Mouse (Mus musculus): ENCODE results near the gene Ltbp3.

- TF ChIP-seq CTCF (IDR thresholded peaks at IDR 0.05; ENCODE audit: insufficient read depth, low read length) = no peak
- no peak for TF ChIP-seq POLR2A (IDR thresholded peaks at IDR 0.05; ENCODE audit: borderline replicate concordance, extremely low read depth, low read depth, low read length)
These were observed 60.8 kb downstream of the Ltbp3 start for GRCm38 (mm10) chr19:5801432-5801964.
